Mouse (Mus musculus): Measurements from ENCODE around the gene Ranbp2. TPM values are rescaled to one million over a fixed set of nuclear protein-coding genes. Genes with fewer than 3 reads are reported as not detected.
A peak's percentile ranks its signal among the peaks of the same experiment; 100 is the strongest.

Gene Ranbp2
- 13.6 and 17.8 TPM in 2 replicates for polyA plus RNA-seq (2012; rRNA removed)

GRCm38 (mm10) chr10:58446384-58447279 is at the start of gene Ranbp2:
Gene Ranbp2, plus strand, starts transcription at chr10:58446920.
- DNase-seq (ENCODE audit: low spot score), result peak; percentile 98

GRCm38 (mm10) chr10:58398941-58399340 is 47.8 kb upstream of the Ranbp2 start:
- DNase-seq (ENCODE audit: low spot score), result no peak

- no peak for DNase-seq (ENCODE audit: low spot score)
These were observed 44.9 kb upstream of the Ranbp2 start for GRCm38 (mm10) chr10:58401838-58402237.

- no peak for DNase-seq (ENCODE audit: low spot score)
These were observed 42.1 kb upstream of the Ranbp2 start for GRCm38 (mm10) chr10:58404639-58405038.

- DNase-seq (ENCODE audit: low spot score), result no peak
These were observed 41.3 kb upstream of the Ranbp2 start for GRCm38 (mm10) chr10:58405285-58405948.

- DNase-seq (ENCODE audit: low spot score), result no peak
These were observed 40.8 kb upstream of the Ranbp2 start for GRCm38 (mm10) chr10:58405949-58406305.

- DNase-seq (ENCODE audit: low spot score), result no peak
These were observed 34.4 kb upstream of the Ranbp2 start for GRCm38 (mm10) chr10:58412331-58412730.

GRCm38 (mm10) chr10:58412852-58413251 is 33.9 kb upstream of the Ranbp2 start:
- DNase-seq (ENCODE audit: low spot score), result no peak

GRCm38 (mm10) chr10:58416702-58417101 is 30.0 kb upstream of the Ranbp2 start:
- DNase-seq (ENCODE audit: low spot score), result no peak

- DNase-seq (ENCODE audit: low spot score), result no peak
These were observed 28.3 kb upstream of the Ranbp2 start for GRCm38 (mm10) chr10:58418290-58418971.

- no peak for DNase-seq (ENCODE audit: low spot score)
These were observed 18.8 kb upstream of the Ranbp2 start for GRCm38 (mm10) chr10:58427930-58428329.

- no peak for DNase-seq (ENCODE audit: low spot score)
These were observed 870 bp upstream of the Ranbp2 start for GRCm38 (mm10) chr10:58445850-58446249.

- DNase-seq (ENCODE audit: low spot score), result no peak
These were observed 611 bp downstream of the Ranbp2 start for GRCm38 (mm10) chr10:58447280-58447781.

- no peak for DNase-seq (ENCODE audit: low spot score)
These were observed 4.9 kb downstream of the Ranbp2 start for GRCm38 (mm10) chr10:58451575-58451974.

- no peak for DNase-seq (ENCODE audit: low spot score)
These were observed 5.5 kb downstream of the Ranbp2 start for GRCm38 (mm10) chr10:58452185-58452584.

- DNase-seq (ENCODE audit: low spot score), result no peak
These were observed 13.2 kb downstream of the Ranbp2 start for GRCm38 (mm10) chr10:58459896-58460295.

GRCm38 (mm10) chr10:58477086-58477755 is 30.5 kb downstream of the Ranbp2 start:
- no peak for DNase-seq (ENCODE audit: low spot score)

- DNase-seq (ENCODE audit: low spot score), result no peak
These were observed 31.4 kb downstream of the Ranbp2 start for GRCm38 (mm10) chr10:58478071-58478578.

- no peak for DNase-seq (ENCODE audit: low spot score)
These were observed 33.3 kb downstream of the Ranbp2 start for GRCm38 (mm10) chr10:58479954-58480490.

- no peak for DNase-seq (ENCODE audit: low spot score)
These were observed 44.3 kb downstream of the Ranbp2 start for GRCm38 (mm10) chr10:58491031-58491430.

- no peak for DNase-seq (ENCODE audit: low spot score)
These were observed 48.9 kb downstream of the Ranbp2 start for GRCm38 (mm10) chr10:58495637-58496036.

Measured in urinary bladder, adult 2 months (tissue).